Mouse (Mus musculus) spleen, adult 2 months (tissue): ENCODE measurements at regions not wholly inside any gene's neighbourhood (a gene's known extent, or its start where the extent isn't known, plus 50 kb on each side); places are given as distances from the start of the nearest gene placed in this dataset.

Experiments
- DNase-seq, 2 experiments: peaks; one replicate each; pipeline versions ENCODE4 v3.0.0 to v3.0.0-alpha.2; 2012 to 2021; ENCODE audit warnings: low spot score in 2 of 2, low read depth in 1 of 2
- H3K27ac ChIP-seq: fragments of 200-500 bp; 2 replicates; pipeline ENCODE4 v1.5.1; 2012; ENCODE audit warnings: low read length, inconsistent platforms; ENCODE audit not compliant: insufficient read depth
- H3K27me3 ChIP-seq: fragments of 200-500 bp; 2 replicates; pipeline ENCODE4 v1.6.1; 2012; ENCODE audit warnings: mild to moderate bottlenecking, moderate library complexity, low read length, inconsistent platforms; ENCODE audit not compliant: control insufficient read depth, insufficient read depth
- H3K36me3 ChIP-seq: fragments of 200-500 bp; 2 replicates; pipeline ENCODE4 v1.6.1; 2012; ENCODE audit warnings: mild to moderate bottlenecking, low read length, inconsistent platforms; ENCODE audit not compliant: control insufficient read depth, insufficient read depth
- H3K4me1 ChIP-seq: fragments of 200-500 bp; 2 replicates; pipeline ENCODE4 v1.6.1; 2011; ENCODE audit warnings: inconsistent platforms; ENCODE audit not compliant: control insufficient read depth, insufficient read depth, insufficient read length
- H3K4me3 ChIP-seq: fragments of 200-500 bp; 2 replicates; pipeline ENCODE4 v1.5.1; 2011; ENCODE audit warnings: mild to moderate bottlenecking, inconsistent platforms; ENCODE audit not compliant: insufficient read depth, insufficient read length; ENCODE audit errors: extremely low read depth
- CTCF ChIP-seq: fragments of 200-500 bp; IDR thresholded peaks from 2 replicates; pipeline ENCODE4 v1.5.1; 2011; ENCODE audit warnings: mild to moderate bottlenecking, inconsistent platforms; ENCODE audit not compliant: insufficient read depth, insufficient read length, insufficient replicate concordance; ENCODE audit errors: extremely low read depth
- POLR2A ChIP-seq: fragments of 200-500 bp; IDR thresholded peaks from 2 replicates; pipeline ENCODE4 v1.6.1; 2011; ENCODE audit warnings: low read depth, low read length, inconsistent platforms
- WGBS: fragments of 180-500 bp; shearing (Covaris S2); methylation state at CpG from one replicate; pipeline ENCODE4 v1.1.7; 2018; 5-methylcytosine and 5-hydroxymethylcytosine counted together

DNA sequence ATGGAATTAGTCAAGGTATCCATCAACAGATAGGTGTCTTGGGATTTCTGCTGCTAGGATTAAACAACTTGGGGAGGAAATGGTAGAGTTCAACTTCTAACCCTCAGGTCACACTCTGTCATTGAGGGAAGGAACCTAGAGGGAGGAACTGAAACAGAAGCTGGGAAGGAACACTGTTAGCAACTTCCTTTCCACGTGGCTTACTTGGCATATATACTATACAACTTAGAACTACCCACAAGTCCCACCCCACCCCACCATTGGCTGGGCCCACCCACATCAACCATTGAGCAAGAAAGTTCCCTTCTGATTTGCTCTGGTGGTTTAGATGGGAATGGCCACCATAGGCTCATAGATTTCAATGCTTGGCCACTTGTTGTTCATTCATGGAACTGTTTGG is 251.8 kb upstream of the Arid1b start:
- Histone ChIP-seq H3K36me3 (no peaks in the 10 kb centered on the region), H3K27ac (no peak overlapping the region), H3K4me1 (peaks cover 10% of the 10 kb centered on the region; the same call in 1 of the 2 replicates), H3K4me3 (no peak overlapping the region), H3K27me3 (no peaks in the 10 kb centered on the region)
- WGBS: 0% methylated on average over 1 of the region's 1 CpGs
- DNase-seq: peak; percentile 18 to 30
- no peak for TF ChIP-seq POLR2A
- no peak for TF ChIP-seq CTCF

DNA sequence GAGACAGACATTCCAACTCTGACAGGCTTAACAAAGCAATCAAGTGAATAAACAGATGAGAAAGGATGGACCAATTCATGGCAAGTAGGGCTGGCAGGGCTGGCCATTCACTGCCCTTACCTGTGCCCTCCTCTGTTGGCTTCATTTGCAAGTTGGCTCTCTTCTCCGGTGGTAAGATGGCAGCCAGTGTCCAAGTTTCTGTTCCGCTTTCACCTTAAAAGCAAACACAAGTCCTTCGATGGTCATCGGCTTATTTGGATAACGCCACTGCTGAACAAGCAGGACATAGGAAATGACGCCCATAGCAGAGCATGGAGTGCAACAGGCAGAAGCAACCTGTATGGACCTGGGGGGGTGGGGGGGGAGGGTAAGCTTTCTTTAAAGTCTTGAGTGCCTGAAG is 231.2 kb upstream of the Arid1b start:
- H3K27me3 ChIP-seq: no peaks in the 10 kb centered on the region
- no peak for DNase-seq
- H3K27ac ChIP-seq: no peak overlapping the region
- no peak overlapping the region for H3K4me3 ChIP-seq
- WGBS: 93% methylated on average over 6 of the region's 6 CpGs
- H3K36me3 ChIP-seq: no peaks in the 10 kb centered on the region
- H3K4me1 ChIP-seq: no peaks in the 10 kb centered on the region
- TF ChIP-seq POLR2A: no peak
- TF ChIP-seq CTCF: no peak

DNA sequence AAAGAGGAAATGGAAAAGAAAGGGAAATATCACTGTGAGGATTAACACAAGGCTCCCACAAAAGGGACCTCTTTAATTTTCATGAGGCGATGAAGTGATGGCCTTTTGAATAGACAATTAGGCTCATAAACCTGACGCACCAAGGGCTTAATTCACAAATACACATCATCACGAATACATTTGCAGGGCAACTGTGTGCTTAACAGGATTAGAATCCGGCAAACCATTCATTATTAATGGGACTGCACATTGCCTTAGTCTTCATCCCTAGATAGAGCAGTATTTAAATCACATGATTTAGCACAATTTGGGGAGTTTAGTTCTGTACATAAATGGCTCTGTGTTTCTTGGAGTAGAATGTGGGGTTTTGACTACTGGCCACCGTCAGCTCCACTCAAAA is 228.4 kb upstream of the Arid1b start:
- Histone ChIP-seq H3K4me3 (no peak overlapping the region), H3K4me1 (no peaks in the 10 kb centered on the region; the same call in 1 of the 2 replicates), H3K36me3 (no peaks in the 10 kb centered on the region), H3K27ac (no peak overlapping the region), H3K27me3 (no peaks in the 10 kb centered on the region)
- DNase-seq: no peak
- 93% methylated on average over 5 of the region's 5 CpGs for WGBS
- no peak for TF ChIP-seq POLR2A
- no peak for TF ChIP-seq CTCF

DNA sequence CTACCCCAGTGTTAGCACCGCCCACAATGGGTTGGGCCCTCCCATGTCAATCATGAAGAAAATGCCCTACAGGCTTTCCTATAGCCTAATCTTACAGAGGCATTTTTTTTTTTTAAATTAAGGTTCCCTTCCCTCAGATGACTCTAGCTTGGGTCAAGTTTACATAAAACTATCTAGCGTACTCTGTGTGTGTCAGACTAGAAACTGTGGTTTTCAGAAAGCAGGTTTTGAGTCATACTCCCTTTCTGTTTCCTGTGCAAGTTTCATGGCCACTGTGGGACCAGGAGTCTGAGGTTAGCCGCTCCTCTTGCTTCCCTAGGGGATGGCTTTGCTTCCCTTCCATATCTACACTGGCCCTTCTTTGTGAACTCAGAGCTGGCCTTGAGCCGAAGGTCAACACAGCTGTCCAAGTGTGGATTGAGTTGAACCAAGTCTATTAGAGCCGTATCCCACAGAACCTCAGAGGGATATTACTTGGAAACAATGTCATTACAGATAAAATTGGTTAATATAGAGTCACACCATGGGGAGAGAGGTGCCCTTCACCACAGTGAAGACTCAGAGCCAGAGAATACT is 226.1 kb upstream of the Arid1b start:
- DNase-seq: no peak
- no peak overlapping the region for H3K4me3 ChIP-seq
- H3K27ac ChIP-seq: no peak overlapping the region
- no peaks in the 10 kb centered on the region; the same call in 1 of the 2 replicates for H3K4me1 ChIP-seq
- WGBS: 63% methylated on average over 5 of the region's 5 CpGs
- H3K36me3 ChIP-seq: no peaks in the 10 kb centered on the region
- TF ChIP-seq CTCF (no peak), POLR2A (no peak)
- no peaks in the 10 kb centered on the region for H3K27me3 ChIP-seq

DNA sequence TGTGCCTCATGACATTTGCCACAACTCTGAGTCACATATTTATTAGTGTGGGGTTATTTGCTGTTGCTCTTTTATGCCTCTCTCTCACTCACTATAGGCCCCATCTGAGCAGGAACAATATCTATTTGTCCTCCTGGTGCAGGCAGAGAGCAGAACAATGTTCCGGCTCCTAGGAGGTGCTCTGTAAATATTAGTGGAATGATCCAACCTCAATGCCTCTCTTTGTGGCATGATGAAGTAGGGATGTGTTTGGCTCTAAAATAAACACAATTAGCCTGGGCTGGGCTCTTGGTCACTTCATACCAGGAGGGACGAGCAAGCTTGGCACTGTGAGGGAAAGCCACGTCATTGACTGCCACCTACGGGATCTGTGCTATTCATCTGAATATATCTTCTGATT is 224.8 kb upstream of the Arid1b start:
- Histone ChIP-seq H3K27ac (no peak overlapping the region), H3K27me3 (no peaks in the 10 kb centered on the region), H3K4me1 (no peaks in the 10 kb centered on the region; the same call in 1 of the 2 replicates), H3K36me3 (no peaks in the 10 kb centered on the region), H3K4me3 (no peak overlapping the region)
- 93% methylated on average over 4 of the region's 4 CpGs for WGBS
- TF ChIP-seq POLR2A (no peak), CTCF (no peak)
- DNase-seq: no peak

DNA sequence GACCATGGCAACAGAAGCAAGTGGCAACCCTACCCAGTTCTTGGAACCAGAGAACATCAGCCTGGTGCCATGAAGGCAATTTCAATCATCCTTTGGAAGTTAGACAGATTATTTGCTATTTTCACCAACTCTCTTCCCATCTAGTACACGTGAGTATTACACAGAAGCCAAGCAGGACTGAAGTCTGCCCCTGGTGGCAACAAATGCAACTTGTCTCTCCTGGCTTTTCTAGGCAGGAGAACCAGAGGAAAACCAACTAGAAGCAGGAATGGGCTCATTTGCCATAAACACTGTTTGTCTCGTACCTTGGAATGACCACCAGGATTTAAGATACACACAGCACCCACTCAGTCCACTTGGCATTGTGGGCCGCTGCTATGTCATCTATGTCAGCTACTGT is 224.1 kb upstream of the Arid1b start:
- TF ChIP-seq POLR2A: no peak
- no peak for TF ChIP-seq CTCF
- no peak overlapping the region for H3K4me3 ChIP-seq

DNA sequence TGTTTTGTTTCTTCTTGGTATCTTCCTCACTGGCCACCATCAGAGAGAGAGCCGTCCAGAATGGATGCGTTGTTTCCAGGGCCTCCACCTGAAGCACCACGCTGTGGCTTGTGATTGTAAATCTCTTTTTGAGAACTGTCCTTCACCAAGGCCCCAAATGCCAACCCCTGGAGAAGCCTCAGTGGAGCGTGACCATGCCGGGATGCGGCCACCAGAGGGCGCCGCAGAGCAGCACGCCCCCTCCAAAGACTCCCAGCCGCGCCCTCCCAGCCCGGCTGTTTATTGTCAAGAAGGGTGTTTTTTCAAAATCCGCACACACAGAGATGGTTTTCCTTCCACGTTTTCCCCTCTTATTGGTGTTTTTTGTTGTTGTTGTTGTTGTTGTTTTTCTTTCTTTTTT is 216.0 kb upstream of the Arid1b start:
- Histone ChIP-seq H3K27me3 (no peaks in the 10 kb centered on the region), H3K4me3 (no peak overlapping the region), H3K36me3 (no peaks in the 10 kb centered on the region), H3K4me1 (no peaks in the 10 kb centered on the region; the same call in 1 of the 2 replicates), H3K27ac (no peak overlapping the region)
- peak; percentile 21 to 44 for DNase-seq
- 4% methylated on average over 14 of the region's 14 CpGs for WGBS
- no peak for TF ChIP-seq POLR2A
- TF ChIP-seq CTCF: peak; percentile 87

More for the DNA sequence above, 224.1 kb upstream of the Arid1b start:
- 81% methylated on average over 3 of the region's 3 CpGs for WGBS
- no peaks in the 10 kb centered on the region for H3K27me3 ChIP-seq
- no peak for DNase-seq
- H3K27ac ChIP-seq: no peak overlapping the region
- no peaks in the 10 kb centered on the region for H3K36me3 ChIP-seq
- H3K4me1 ChIP-seq: no peaks in the 10 kb centered on the region; the same call in 1 of the 2 replicates
